Mouse (Mus musculus) embryonic facial prominence, embryonic 12.5 days (tissue): ENCODE results near the gene Cdiptos. TPM values are rescaled to one million over a fixed set of nuclear protein-coding genes. Genes with fewer than 3 reads are reported as not detected.

Experiments used
- polyA plus RNA-seq: library from polyadenylated mRNA; unstranded; fragments of >200 nt; fragmentation: Nextera tagmentation; extraction: Ambion mirVana; gene quantifications from 2 replicates; pipeline ENCODE4 v1.2.1, GENCODE M21; 2016

Gene Cdiptos
- polyA plus RNA-seq, 1 experiment from 2014 or later, result 1.6 TPM

Other genes with a start within 250 kb of the Cdiptos start
- gene Mapk3, start 216.5 kb downstream of the Cdiptos start, polyA plus RNA-seq, result 52.2 and 54.5 TPM in 2 replicates
- 1.00 and 1.6 TPM in 2 replicates for gene Gdpd3, start 209.8 kb downstream of the Cdiptos start, polyA plus RNA-seq
- 118 and 119 TPM in 2 replicates for gene Ypel3, start 199.1 kb downstream of the Cdiptos start, polyA plus RNA-seq
- gene Tbx6, start 194.6 kb downstream of the Cdiptos start, polyA plus RNA-seq, result 0.61 and 0.85 TPM in 2 replicates
- gene Ppp4c, start 183.6 kb downstream of the Cdiptos start, polyA plus RNA-seq, result 362 and 385 TPM in 2 replicates
- 1.2 and 2.0 TPM in 2 replicates for gene Fam57b, start 178.4 kb downstream of the Cdiptos start, polyA plus RNA-seq
- gene 4930451I11Rik, start 144.5 kb downstream of the Cdiptos start, polyA plus RNA-seq, result not detected in 2 replicates
- gene Doc2a, start 128.7 kb downstream of the Cdiptos start, polyA plus RNA-seq, result 2.1 and 2.8 TPM in 2 replicates
- 43.7 and 45.6 TPM in 2 replicates for gene Hirip3, start 114.1 kb downstream of the Cdiptos start, polyA plus RNA-seq
- 96.7 and 99.6 TPM in 2 replicates for gene Ino80e, start 113.7 kb downstream of the Cdiptos start, polyA plus RNA-seq
- gene Taok2, start 91.4 kb downstream of the Cdiptos start, polyA plus RNA-seq, result 57.7 and 61.3 TPM in 2 replicates
- 18.6 and 22.2 TPM in 2 replicates for gene Tmem219, start 53.2 kb downstream of the Cdiptos start, polyA plus RNA-seq
- gene Kctd13, start 47.2 kb downstream of the Cdiptos start, polyA plus RNA-seq, result 20.6 and 25.0 TPM in 2 replicates
- gene Asphd1, start 26.5 kb downstream of the Cdiptos start, polyA plus RNA-seq, result 0.55 and 0.77 TPM in 2 replicates
- gene Sez6l2, start 25.5 kb downstream of the Cdiptos start, polyA plus RNA-seq, result 0.97 and 1.8 TPM in 2 replicates
- gene Cdipt, start 184 bp downstream of the Cdiptos start, polyA plus RNA-seq, result 88.0 and 94.0 TPM in 2 replicates
- gene Mvp, start 38.5 kb upstream of the Cdiptos start, polyA plus RNA-seq, result 5.6 and 7.1 TPM in 2 replicates
- gene Pagr1b, start 40.4 kb upstream of the Cdiptos start, polyA plus RNA-seq, result 0.37 TPM in 1 of 2 replicates, not detected in the other
- gene Pagr1a, start 41.3 kb upstream of the Cdiptos start, polyA plus RNA-seq, result 51.4 and 76.7 TPM in 2 replicates
- 59.3 and 77.8 TPM in 2 replicates for gene Gm42742, start 45.0 kb upstream of the Cdiptos start, polyA plus RNA-seq
- 8.9 and 9.6 TPM in 2 replicates for gene Prrt2, start 45.1 kb upstream of the Cdiptos start, polyA plus RNA-seq
- 118 and 122 TPM in 2 replicates for gene Maz, start 50.9 kb upstream of the Cdiptos start, polyA plus RNA-seq
- gene Kif22, start 66.4 kb upstream of the Cdiptos start, polyA plus RNA-seq, result 136 and 141 TPM in 2 replicates
- not detected in 2 replicates for gene Zg16, start 111.2 kb upstream of the Cdiptos start, polyA plus RNA-seq
- gene AI467606, start 115.3 kb upstream of the Cdiptos start, polyA plus RNA-seq, result 1.3 and 1.5 TPM in 2 replicates
- gene Qprt, start 146.1 kb upstream of the Cdiptos start, polyA plus RNA-seq, result 2.1 and 2.4 TPM in 2 replicates
- 0.13 TPM in 1 of 2 replicates, not detected in the other for gene Spn, start 161.7 kb upstream of the Cdiptos start, polyA plus RNA-seq
- gene Cd2bp2, start 220.0 kb upstream of the Cdiptos start, polyA plus RNA-seq, result 73.7 and 82.5 TPM in 2 replicates
- gene Tbc1d10b, start 232.4 kb upstream of the Cdiptos start, polyA plus RNA-seq, result 41.1 and 43.4 TPM in 2 replicates
- 65.2 and 79.2 TPM in 2 replicates for gene Mylpf, start 232.8 kb upstream of the Cdiptos start, polyA plus RNA-seq